Mouse (Mus musculus) cerebellum, adult 11-12 months (tissue): Measurements from ENCODE around the gene Tmcc1.
A peak's percentile ranks its signal among the peaks of the same experiment; 100 is the strongest.
"Not testable (repeated sequence)": the region's sequence is repeated elsewhere in the genome, so short reads cannot be mapped to it uniquely, and the experiment has no call there.

Source experiments
- DNase-seq: peaks from one replicate; pipeline ENCODE4 v3.0.0; 2022

Tmcc1 gene

GRCm38 (mm10) chr6:116193394-116194393 is at the start of gene Tmcc1:
Gene Tmcc1, minus strand, starts transcription at chr6:116193486.
- peak; percentile 98 for DNase-seq

GRCm38 (mm10) chr6:116240371-116240770 is 47.1 kb upstream of the Tmcc1 start:
- no peak for DNase-seq

GRCm38 (mm10) chr6:116238083-116238482 is 44.8 kb upstream of the Tmcc1 start:
- no peak for DNase-seq

GRCm38 (mm10) chr6:116235336-116235735 is 42.0 kb upstream of the Tmcc1 start:
- DNase-seq = no peak

- not testable (repeated sequence) for DNase-seq
Observed at GRCm38 (mm10) chr6:116234821-116235220, 41.5 kb upstream of the Tmcc1 start.

- peak; percentile 44 for DNase-seq
Observed at GRCm38 (mm10) chr6:116228785-116229525, 35.7 kb upstream of the Tmcc1 start.

- DNase-seq = no peak
Observed at GRCm38 (mm10) chr6:116227767-116228166, 34.5 kb upstream of the Tmcc1 start.

GRCm38 (mm10) chr6:116207729-116208534 is 14.6 kb upstream of the Tmcc1 start, which contains the start of gene Washc2:
Gene Washc2, plus strand, starts transcription at chr6:116208038.
- DNase-seq = peak; percentile 96

- DNase-seq = no peak
Observed at GRCm38 (mm10) chr6:116199682-116200081, 6.4 kb upstream of the Tmcc1 start.

- DNase-seq = no peak
Observed at GRCm38 (mm10) chr6:116198173-116198572, 4.9 kb upstream of the Tmcc1 start.

GRCm38 (mm10) chr6:116195811-116196210 is 2.5 kb upstream of the Tmcc1 start:
- no peak for DNase-seq

- DNase-seq = no peak
Observed at GRCm38 (mm10) chr6:116192809-116193311, 426 bp downstream of the Tmcc1 start.

GRCm38 (mm10) chr6:116189417-116189816 is 3.9 kb downstream of the Tmcc1 start:
- DNase-seq = no peak

GRCm38 (mm10) chr6:116186485-116186884 is 6.8 kb downstream of the Tmcc1 start:
- no peak for DNase-seq

GRCm38 (mm10) chr6:116183509-116183908 is 9.8 kb downstream of the Tmcc1 start:
- DNase-seq = no peak

GRCm38 (mm10) chr6:116180731-116181130 is 12.6 kb downstream of the Tmcc1 start:
- DNase-seq = no peak

GRCm38 (mm10) chr6:116178376-116178775 is 14.9 kb downstream of the Tmcc1 start:
- no peak for DNase-seq

GRCm38 (mm10) chr6:116173511-116174099 is 19.7 kb downstream of the Tmcc1 start:
- DNase-seq = peak; percentile 45

- DNase-seq = no peak
Observed at GRCm38 (mm10) chr6:116166383-116166782, 26.9 kb downstream of the Tmcc1 start.

- DNase-seq = no peak
Observed at GRCm38 (mm10) chr6:116154854-116155624, 38.2 kb downstream of the Tmcc1 start.

GRCm38 (mm10) chr6:116147386-116147785 is 45.9 kb downstream of the Tmcc1 start:
- no peak for DNase-seq
